Mouse (Mus musculus): ENCODE measurements at regions not wholly inside any gene's neighbourhood (a gene's known extent, or its start where the extent isn't known, plus 50 kb on each side); places are given as distances from the start of the nearest gene placed in this dataset.

- TF ChIP-seq CTCF (IDR thresholded peaks at IDR 0.05; ENCODE audit: borderline replicate concordance, insufficient read depth, low read depth, low read length) (no peak), POLR2A (IDR thresholded peaks at IDR 0.05; ENCODE audit: borderline replicate concordance, insufficient read depth, low read length) (no peak)
These were observed 253.9 kb upstream of the Sulf2 start for GRCm38 (mm10) chr2:166409391-166409790.
